Mouse (Mus musculus): ENCODE results near the gene Hat1.

The Hat1 gene

GRCm38 (mm10) chr2:71376433-71376906 lies 12.3 kb upstream of the Hat1 start:
- DNase-seq (ENCODE audit: low read depth, low spot score): no peak

DNA sequence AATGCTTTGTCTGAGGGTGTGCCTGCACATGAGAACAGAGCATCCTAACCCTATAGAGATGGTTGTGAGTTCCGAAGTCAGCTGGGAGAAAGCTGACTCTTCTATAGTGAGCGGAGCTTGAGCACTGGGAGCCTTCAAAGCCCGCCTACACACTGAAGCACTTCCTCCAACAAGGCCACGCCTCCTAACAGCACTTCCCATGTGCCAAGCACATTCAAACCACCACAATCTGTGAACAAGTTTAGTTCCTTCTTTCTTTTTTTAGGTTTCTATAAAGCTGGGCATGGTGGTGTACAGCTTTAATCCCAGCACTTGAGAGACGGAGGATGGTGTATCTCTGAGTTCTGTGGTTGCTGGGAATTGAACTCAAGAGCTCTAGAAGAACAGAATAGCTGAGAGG lies 11.3 kb upstream of the Hat1 start:
- no peak for DNase-seq (ENCODE audit: low read depth, low spot score)

DNA sequence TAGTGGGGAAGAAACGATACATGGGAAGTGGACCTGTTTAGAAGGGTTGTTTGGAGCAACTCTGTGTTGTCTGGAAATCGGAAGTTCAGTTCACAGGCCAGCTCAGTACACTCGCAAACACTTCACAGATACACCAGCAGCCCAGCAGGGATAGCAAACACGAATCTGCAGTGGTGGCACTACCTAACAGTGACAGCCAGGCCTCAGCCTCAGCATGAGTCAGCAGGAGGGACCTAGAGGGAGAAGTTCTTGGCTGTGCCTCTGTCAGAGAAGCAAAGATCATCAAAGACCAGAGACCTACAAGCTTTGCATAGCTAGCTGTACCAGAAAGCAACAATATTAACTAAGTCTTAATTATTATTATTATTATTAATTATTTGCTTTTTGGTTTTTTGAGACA lies 6.8 kb upstream of the Hat1 start:
- no peak for DNase-seq (ENCODE audit: low read depth, low spot score)

DNA sequence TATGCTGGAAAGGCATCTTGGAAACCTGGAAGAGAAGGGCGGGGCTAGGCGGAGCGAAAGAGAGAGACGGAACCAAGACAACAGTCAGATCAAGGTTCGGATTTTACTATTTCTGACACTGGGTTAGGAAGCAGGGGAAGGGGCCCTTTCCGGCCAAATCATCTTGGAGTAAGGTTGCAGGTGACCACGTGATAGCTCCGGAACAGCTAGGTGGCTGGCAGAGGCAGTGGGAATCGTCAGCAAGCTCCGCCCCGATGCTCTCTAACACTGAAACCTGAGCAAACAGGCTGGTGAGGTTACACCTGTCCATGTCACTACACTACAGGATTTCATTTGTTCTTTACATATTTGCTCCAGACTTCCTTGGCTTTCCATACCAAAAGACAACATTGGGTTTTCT lies 4.9 kb upstream of the Hat1 start:
- no peak for DNase-seq (ENCODE audit: low read depth, low spot score)

DNA sequence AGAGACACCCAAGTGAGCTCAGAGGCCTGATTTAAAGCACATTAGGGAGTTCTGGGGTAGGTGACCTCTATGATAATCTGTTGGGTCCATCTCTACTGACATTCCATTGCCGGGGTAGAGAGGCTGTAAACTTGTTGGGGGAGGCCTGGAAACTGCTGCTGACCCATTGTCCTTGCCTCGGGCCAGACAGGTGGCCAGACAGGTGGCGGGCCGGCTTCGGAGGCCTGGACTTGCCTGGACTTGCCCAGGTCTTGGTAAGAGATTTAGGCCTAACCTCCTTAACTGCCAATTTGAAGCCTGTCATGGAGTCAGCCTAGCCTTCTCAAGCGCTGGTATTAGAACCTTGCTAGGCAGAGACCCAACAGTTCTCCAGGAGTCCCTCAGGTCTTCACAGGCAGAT lies 992 bp upstream of the Hat1 start:
- no peak for DNase-seq (ENCODE audit: low read depth, low spot score)

DNA sequence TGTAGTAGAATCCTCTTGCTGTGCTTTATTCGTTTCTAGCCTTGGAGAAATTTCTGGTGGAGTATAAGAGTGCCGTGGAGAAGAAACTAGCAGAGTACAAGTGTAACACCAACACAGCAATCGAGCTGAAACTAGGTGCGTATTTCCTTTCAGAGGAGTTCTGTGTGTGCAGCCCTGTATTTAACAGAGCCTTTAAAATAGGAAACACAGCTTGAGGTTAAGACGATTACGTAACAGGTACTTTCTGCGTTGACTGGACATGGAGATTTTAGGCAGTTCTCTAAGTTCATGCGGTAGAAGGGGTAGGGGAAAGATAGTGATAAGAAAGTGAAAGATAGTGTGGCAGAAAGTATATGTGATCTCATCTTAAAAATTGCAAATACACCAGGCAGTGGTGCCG lies 1.1 kb downstream of the Hat1 start:
- no peak for DNase-seq (ENCODE audit: low read depth, low spot score)

DNA sequence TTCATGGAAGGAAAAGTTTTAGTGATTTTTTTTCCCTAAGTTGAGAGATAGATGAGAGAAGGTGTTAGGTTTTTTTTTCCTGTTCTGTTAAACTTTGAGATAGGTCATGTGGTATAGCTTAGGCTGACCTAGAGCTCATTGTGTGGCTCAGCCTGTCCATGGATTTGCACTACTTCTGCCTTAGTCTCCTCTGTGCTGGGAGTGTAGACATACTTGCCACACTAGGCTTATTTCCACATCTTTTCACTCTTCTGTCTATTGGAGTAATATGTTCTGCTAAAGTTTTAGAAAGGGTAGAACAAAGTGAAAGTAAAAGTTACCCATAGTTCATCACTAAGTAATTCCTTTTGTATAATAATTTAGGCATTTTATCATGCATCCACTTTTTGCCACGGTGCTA lies 16.9 kb downstream of the Hat1 start:
- DNase-seq (ENCODE audit: low read depth, low spot score): no peak

- no peak for DNase-seq (ENCODE audit: low read depth, low spot score)
These were observed 30.1 kb downstream of the Hat1 start for GRCm38 (mm10) chr2:71418760-71419280.

GRCm38 (mm10) chr2:71419408-71419807 lies 30.6 kb downstream of the Hat1 start:
- no peak for DNase-seq (ENCODE audit: low read depth, low spot score)

DNA sequence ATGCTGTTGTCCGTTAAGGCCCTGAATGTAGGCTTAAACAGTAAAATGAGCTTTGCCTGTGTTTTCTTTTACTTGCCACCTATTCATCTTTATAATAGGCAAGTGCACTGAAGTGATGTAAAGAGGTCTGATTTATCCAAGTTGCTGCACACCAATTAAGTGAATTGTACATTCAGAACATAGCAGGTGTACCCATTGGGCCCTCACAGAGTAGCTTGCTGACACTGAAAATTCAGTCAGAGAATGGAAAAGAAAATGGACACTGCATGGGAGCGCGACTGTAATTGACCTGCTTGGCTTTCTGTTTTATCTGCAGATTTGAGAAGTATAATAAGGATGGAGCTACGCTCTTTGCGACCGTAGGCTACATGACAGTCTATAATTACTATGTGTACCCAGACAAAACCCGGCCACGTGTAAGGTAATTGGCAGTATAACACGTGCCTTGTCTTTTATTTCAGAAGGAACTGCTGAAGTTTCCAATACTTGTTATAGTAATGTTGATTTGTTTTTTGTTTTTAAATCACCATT lies 32.2 kb downstream of the Hat1 start:
- no peak for DNase-seq (ENCODE audit: low read depth, low spot score)

DNA sequence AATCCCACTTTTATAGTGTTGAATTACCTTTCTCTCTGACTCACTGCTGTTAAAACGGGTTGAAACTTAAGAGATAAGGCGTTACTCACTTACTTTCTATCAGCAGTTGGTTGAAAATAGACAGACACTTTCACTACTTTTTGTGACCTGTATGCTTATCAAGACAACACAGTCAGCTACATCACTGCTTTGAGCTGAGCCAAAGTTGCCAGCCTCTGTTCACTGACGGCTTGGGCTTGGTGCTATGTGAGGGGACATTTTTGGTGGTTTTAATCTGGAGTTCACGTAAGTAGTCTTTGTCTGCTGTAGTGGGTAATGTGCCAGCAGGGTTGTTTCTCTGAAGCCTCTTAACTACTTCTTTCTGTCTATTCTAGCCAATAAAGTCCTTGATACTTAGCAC lies 35.8 kb downstream of the Hat1 start:
- no peak for DNase-seq (ENCODE audit: low read depth, low spot score)

DNA sequence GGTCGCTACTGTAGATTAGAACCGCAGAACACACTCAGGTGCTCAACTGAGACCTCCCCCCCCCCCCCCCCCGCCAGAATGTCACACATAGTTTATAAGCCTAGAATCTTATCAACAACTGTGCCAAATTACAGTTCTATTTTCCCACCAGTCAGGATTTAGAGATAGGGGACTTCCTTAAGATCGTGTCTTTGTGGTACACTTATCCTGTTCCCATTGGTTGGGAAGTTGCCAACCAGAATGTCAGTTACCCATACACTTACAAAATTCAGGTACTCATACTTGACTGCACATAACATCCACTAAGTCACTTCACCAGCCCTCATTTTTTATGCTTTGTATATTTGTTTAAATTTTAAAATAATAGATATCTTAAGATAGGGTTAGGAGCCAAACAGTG lies 46.7 kb downstream of the Hat1 start:
- DNase-seq (ENCODE audit: low read depth, low spot score): no peak

DNA sequence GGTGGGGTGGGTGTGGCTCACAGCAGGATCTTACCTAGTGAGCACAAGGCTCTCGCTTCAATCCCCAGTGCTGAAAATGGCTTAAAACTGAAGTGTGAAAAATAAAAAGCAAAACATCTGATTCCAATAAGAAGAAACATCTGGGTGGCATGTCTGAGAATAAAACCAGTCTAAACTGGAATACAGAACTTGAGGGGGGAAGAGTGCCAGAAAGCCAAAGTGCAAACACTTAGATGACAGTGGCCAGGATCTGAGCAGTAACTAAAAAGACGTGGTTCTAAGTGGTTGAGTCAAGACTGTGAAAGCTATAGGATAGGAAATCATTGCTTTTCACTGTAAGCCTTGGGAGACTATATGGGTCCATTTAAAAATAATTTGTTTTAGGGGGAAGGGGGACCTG lies 54.6 kb downstream of the Hat1 start:
- DNase-seq (ENCODE audit: low read depth, low spot score): no peak

- DNase-seq (ENCODE audit: low read depth, low spot score): no peak
These were observed 56.9 kb downstream of the Hat1 start for GRCm38 (mm10) chr2:71445536-71446196.

DNA sequence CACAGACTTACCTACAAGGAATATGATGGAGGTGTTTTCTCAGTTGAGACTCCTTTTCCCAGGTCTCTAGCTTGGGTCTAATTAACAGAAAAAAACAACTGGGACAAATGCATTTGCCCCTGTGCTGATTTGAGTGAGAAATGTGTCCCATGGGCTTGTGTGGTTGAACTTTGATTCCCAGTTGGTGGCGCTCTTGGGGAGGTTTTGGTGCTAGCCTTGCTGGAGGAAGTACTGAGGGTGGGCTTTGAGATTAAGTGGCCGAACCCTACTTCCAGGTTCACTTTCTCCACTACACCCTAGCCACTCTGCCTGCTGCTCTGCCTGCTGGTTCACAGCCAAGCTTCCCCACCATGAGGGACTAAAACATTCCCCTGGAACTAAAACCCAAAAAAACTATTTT lies 60.8 kb downstream of the Hat1 start:
- DNase-seq (ENCODE audit: low read depth, low spot score): no peak

DNA sequence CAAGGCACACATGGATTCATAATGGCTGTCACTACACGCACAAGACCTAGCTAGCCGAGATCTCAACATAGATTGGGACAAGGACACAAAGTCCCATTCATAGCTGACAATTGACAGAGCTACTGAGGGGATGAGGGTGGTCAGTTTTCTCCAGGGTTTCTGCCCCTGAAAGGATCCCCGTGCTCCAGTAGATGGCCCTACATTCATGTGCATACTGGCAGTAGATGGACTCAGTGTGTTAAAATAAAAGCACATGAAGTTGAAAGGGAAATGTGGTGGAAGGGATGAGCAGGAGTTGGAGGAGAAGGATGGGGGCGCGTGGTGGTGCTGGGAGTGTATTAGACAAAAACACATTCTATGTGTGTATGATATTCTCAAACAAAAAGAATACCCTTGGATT lies 63.0 kb downstream of the Hat1 start:
- no peak for DNase-seq (ENCODE audit: low read depth, low spot score)

DNA sequence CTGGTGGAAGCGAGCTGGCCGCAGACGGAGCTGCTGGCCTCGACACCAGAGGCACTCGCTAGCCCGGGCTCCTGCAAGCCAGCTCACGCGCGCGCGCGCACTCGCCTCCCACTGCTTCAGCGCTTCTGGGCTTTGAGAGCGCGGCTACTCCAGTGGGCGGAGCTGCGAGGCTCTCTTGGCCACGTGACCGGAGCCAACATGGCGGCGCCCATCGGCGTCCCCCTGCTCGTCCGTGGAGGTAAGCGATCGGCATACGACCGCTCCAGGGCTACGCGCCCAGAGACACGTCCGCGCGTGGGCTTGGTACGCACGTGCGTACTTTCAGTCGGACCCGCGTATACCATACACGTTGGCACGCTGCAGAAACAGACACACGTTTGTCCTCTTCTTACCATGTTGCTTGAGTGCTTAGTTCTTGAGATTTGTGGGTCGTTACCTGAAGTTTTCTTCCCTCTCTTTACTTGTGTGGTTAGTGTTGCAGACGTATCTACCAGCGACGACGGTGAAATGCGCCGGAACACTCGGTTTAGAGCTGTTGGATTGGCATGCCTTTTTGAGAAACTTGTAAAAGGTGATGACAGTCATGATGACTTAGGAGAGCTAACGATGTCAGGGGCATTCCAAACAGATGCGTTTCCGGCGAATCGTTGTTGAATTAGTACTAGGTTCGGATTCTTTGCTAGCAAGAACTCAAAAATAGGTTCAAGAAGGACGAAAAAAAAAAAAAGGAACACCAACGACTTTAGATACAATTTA lies 64.6 kb downstream of the Hat1 start, which contains the start of gene Metap1d:
Metap1d (plus strand) TSS at position 116 of the 756 bp plus-strand sequence.
- DNase-seq (ENCODE audit: low read depth, low spot score): peak; percentile 86

GRCm38 (mm10) chr2:71453917-71454260 lies 65.1 kb downstream of the Hat1 start:
- no peak for DNase-seq (ENCODE audit: low read depth, low spot score)

- no peak for DNase-seq (ENCODE audit: low read depth, low spot score)
These were observed 69.9 kb downstream of the Hat1 start for GRCm38 (mm10) chr2:71458624-71459023.

DNA sequence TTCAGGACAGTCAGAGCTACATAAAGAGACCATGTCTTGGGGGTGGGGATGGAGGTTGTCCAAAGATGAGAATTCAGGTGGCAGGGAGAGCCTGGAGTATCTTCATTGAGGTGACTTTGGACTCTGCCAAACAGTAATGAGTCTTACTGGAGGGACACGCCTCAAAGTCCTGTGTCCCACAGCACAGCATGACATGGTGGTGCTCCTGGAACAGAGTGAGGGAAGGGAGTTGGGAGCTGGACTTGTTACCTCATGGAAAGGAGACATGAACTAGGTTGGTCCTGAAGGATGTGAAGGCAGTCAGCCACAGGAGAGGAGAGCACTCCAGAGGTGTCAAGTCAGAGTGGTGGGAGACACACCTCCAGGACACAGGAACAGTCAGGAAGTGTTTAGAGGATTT lies 70.9 kb downstream of the Hat1 start:
- DNase-seq (ENCODE audit: low read depth, low spot score): no peak

- DNase-seq (ENCODE audit: low read depth, low spot score): no peak
These were observed 72.4 kb downstream of the Hat1 start for GRCm38 (mm10) chr2:71461139-71461538.

GRCm38 (mm10) chr2:71461589-71461988 lies 72.8 kb downstream of the Hat1 start:
- no peak for DNase-seq (ENCODE audit: low read depth, low spot score)

DNA sequence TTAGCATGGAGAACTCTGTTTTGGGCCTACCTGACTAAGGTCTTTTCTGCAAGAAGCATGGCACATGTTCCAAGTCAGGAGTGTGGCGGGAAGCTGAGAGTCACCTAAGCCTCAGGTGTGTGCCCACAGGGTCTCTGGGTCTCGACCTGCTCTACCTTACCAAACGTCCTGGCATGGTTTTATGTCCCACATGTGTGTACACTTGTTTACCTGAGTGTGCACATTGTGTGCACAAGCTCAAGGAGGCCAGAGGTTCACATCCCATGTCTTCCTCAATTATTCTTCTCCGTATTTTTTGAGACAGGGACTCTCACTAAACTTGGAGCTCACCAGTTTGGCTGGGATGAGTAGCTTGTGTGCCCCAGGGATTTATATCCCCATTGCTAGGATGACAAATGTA lies 73.3 kb downstream of the Hat1 start:
- DNase-seq (ENCODE audit: low read depth, low spot score): no peak

Measured in retina, adult 2 months (tissue).